Comparison of ENCODE assay signal across 30 mouse cellular contexts in genomic region chr1:35808894-35809293, GRCm38 (mm10).
DNase-seq lines count a peak whose midpoint lies in the region; ATAC-seq and TF ChIP-seq lines count a peak whose summit lies in the region.
"Had no signal": no experiment of that assay in that cellular context is flagged by ENCODE, and none has a peak within 500 bp of the region (broad histone marks: within the 10 kb centered on the region; RNA-seq: fewer than 3 reads in every experiment).

No protein-coding gene starts in this region.

- no peaks in the 10 kb centered on the region for H3K36me3 ChIP-seq in heart, adult 2 months (ENCODE audit: control insufficient read depth, insufficient read depth, low read length)
- no peaks in the 10 kb centered on the region for H3K36me3 ChIP-seq in kidney, embryonic 15.5 days
- H3K36me3 ChIP-seq in stomach, postnatal 0 days (ENCODE audit: control insufficient read depth, insufficient read depth, low read length): no peaks in the 10 kb centered on the region
- H3K36me3 ChIP-seq: embryonic facial prominence, embryonic 12.5 days; forebrain, embryonic 10.5 days; forebrain, embryonic 15.5 days; heart, embryonic 13.5 days; limb, embryonic 13.5 days had no signal

- H3K9ac ChIP-seq in heart, adult 2 months (ENCODE audit: low read depth, low read length): no peak overlapping the region
- H3K9ac ChIP-seq in kidney, embryonic 15.5 days: no peak overlapping the region
- H3K9ac ChIP-seq in stomach, postnatal 0 days (ENCODE audit: low read length): no peak overlapping the region
- H3K9ac ChIP-seq: embryonic facial prominence, embryonic 12.5 days; forebrain, embryonic 15.5 days; heart, embryonic 13.5 days; hindbrain, embryonic 14.5 days; limb, embryonic 13.5 days had no signal

- no peak overlapping the region for H3K4me3 ChIP-seq in heart, adult 2 months
- H3K4me3 ChIP-seq in kidney, embryonic 15.5 days (replicated peaks): no peak overlapping the region
- H3K4me3 ChIP-seq in cortical plate, adult 2 months (ENCODE audit: insufficient read depth, low read length): no peak overlapping the region
- H3K4me3 ChIP-seq in stomach, postnatal 0 days (ENCODE audit: low read depth, low read length): no peak overlapping the region
- H3K4me3 ChIP-seq: embryonic facial prominence, embryonic 12.5 days; forebrain, embryonic 10.5 days; forebrain, embryonic 15.5 days; heart, embryonic 13.5 days; layer of hippocampus, adult 2 months; limb, embryonic 13.5 days had no signal

- H3K4me2 ChIP-seq in kidney, embryonic 15.5 days: no peak overlapping the region
- H3K4me2 ChIP-seq in stomach, postnatal 0 days (replicated peaks; ENCODE audit: low read depth): no peak overlapping the region
- H3K4me2 ChIP-seq: embryonic facial prominence, embryonic 12.5 days; forebrain, embryonic 15.5 days; heart, embryonic 13.5 days; hindbrain, embryonic 14.5 days; limb, embryonic 13.5 days; liver, embryonic 11.5 days; midbrain, embryonic 11.5 days had no signal

- TF ChIP-seq POLR2A in heart, adult 2 months (IDR thresholded peaks at IDR 0.05; ENCODE audit: insufficient read depth, low read depth, low read length): no peak
- TF ChIP-seq POLR2A in cortical plate, adult 2 months (IDR thresholded peaks at IDR 0.05; ENCODE audit: extremely low read depth, insufficient read depth, low read length): no peak

- H3K79me2 ChIP-seq in heart, adult 2 months (replicated peaks; ENCODE audit: control insufficient read depth, insufficient read depth, low read length): no peaks in the 10 kb centered on the region

- H3K27ac ChIP-seq in heart, adult 2 months: no peak overlapping the region
- H3K27ac ChIP-seq in kidney, embryonic 15.5 days: no peak overlapping the region
- no peak overlapping the region for H3K27ac ChIP-seq in cortical plate, adult 2 months (ENCODE audit: insufficient read depth, low read length)
- H3K27ac ChIP-seq in stomach, postnatal 0 days (replicated peaks): no peak overlapping the region
- H3K27ac ChIP-seq: embryonic facial prominence, embryonic 12.5 days; forebrain, embryonic 10.5 days; forebrain, embryonic 15.5 days; heart, embryonic 13.5 days; hindbrain, embryonic 14.5 days; layer of hippocampus, adult 2 months; limb, embryonic 13.5 days had no signal

- no peaks in the 10 kb centered on the region for H3K9me3 ChIP-seq in kidney, embryonic 15.5 days (replicated peaks)
- H3K9me3 ChIP-seq in stomach, postnatal 0 days (ENCODE audit: control insufficient read depth, low read length): no peaks in the 10 kb centered on the region
- H3K9me3 ChIP-seq: embryonic facial prominence, embryonic 12.5 days; forebrain, embryonic 10.5 days; forebrain, embryonic 15.5 days; heart, embryonic 13.5 days; limb, embryonic 13.5 days had no signal

- peak; percentile 20; the same call in 1 of the 2 replicates for TF ChIP-seq CTCF in heart, adult 2 months (IDR thresholded peaks at IDR 0.05)
- 0 out of 2 replicates have a peak, but pooled peaks have one; percentile 16 for TF ChIP-seq CTCF in cortical plate, adult 2 months (IDR thresholded peaks at IDR 0.05; ENCODE audit: extremely low read depth, insufficient read depth, low read length)
- TF ChIP-seq CTCF in stomach, postnatal 0 days (IDR thresholded peaks at IDR 0.05; ENCODE audit: low read depth): peak; percentile 28

- intact Hi-C loops in heart, adult 2 months (cut with DNase I): no loop called here

- no peak for ATAC-seq in kidney, embryonic 15.5 days (replicated peaks; ENCODE audit: low FRiP score)
- ATAC-seq in stomach, postnatal 0 days (ENCODE audit: low FRiP score, low TSS enrichment): no peak
- ATAC-seq: forebrain, embryonic 15.5 days; midbrain, embryonic 16.5 days; Patski had no signal

- 62% methylated on average over 4 of the region's 4 CpGs for WGBS in heart, adult 2 months
- 75% methylated on average over 4 of the region's 4 CpGs for WGBS in kidney, embryonic 15.5 days
- WGBS in stomach, postnatal 0 days: 61% methylated on average over 4 of the region's 4 CpGs

- no peak for TF ChIP-seq EP300 in heart, adult 2 months (IDR thresholded peaks at IDR 0.05; ENCODE audit: insufficient read depth, low read depth, low read length)
- TF ChIP-seq EP300 in stomach, postnatal 0 days (optimal IDR thresholded peaks at IDR 0.05): no peak

- H3K27me3 ChIP-seq in heart, adult 2 months (ENCODE audit: control insufficient read depth, insufficient read depth, low read length): no peaks in the 10 kb centered on the region
- H3K27me3 ChIP-seq in kidney, embryonic 15.5 days: no peaks in the 10 kb centered on the region
- H3K27me3 ChIP-seq in stomach, postnatal 0 days (ENCODE audit: control insufficient read depth, insufficient read depth, low read length): no peaks in the 10 kb centered on the region
- H3K27me3 ChIP-seq: embryonic facial prominence, embryonic 12.5 days; forebrain, embryonic 15.5 days; heart, embryonic 13.5 days; limb, embryonic 13.5 days; Patski had no signal

- DNase-seq in heart, adult 2 months: no peak
- no peak for DNase-seq in heart, adult 9 months (ENCODE audit: low spot score in 2 of 2)
- DNase-seq in kidney, adult 9 months: peak; percentile 14
- no peak for DNase-seq in stomach, postnatal 0 days (ENCODE audit: low spot score)
- DNase-seq in lung, adult 18-20 months: no peak
- DNase-seq: adrenal gland, postnatal 10 days; cerebellum, adult 11 months; cerebellum, adult 9-10 months; cerebellum, postnatal 36 days; embryo, embryonic 11 days; heart, postnatal 14 days; kidney, postnatal 36 days; lung, postnatal 36 days; right cerebral cortex, postnatal 25 days; spleen, adult 18-20 months; thymus, adult 2 months; thymus, postnatal 36 days had no signal

- no peaks in the 10 kb centered on the region for H3K4me1 ChIP-seq in heart, adult 2 months (ENCODE audit: control insufficient read depth, insufficient read depth, low read length)
- peaks cover 9% of the 10 kb centered on the region; the same call in 1 of the 2 replicates for H3K4me1 ChIP-seq in kidney, embryonic 15.5 days
- peaks cover 3% of the 10 kb centered on the region for H3K4me1 ChIP-seq in cortical plate, adult 2 months (ENCODE audit: control insufficient read depth, insufficient read depth, low read length)
- H3K4me1 ChIP-seq in stomach, postnatal 0 days (replicated peaks; ENCODE audit: control insufficient read depth, insufficient read depth): no peaks in the 10 kb centered on the region
- H3K4me1 ChIP-seq: embryonic facial prominence, embryonic 12.5 days had no signal
